Mouse (Mus musculus) CD4-positive helper T cell, adult 2 months (primary cell): Measurements from ENCODE around the gene Egr2.

Source experiments
- DNase-seq: peaks from one replicate; pipeline ENCODE4 v3.0.0-alpha.2; 2012; ENCODE audit warnings: low read depth, missing footprints, low spot score

Gene Egr2

GRCm38 (mm10) chr10:67535256-67535655, at the start of gene Egr2:
Gene Egr2 (plus strand): TSS chr10:67535475.
- peak; percentile 75 for DNase-seq

GRCm38 (mm10) chr10:67487496-67487895, 47.8 kb upstream of the Egr2 start:
- peak; percentile 56 for DNase-seq

GRCm38 (mm10) chr10:67489836-67490235, 45.4 kb upstream of the Egr2 start:
- DNase-seq = no peak

- DNase-seq = no peak
Measured at GRCm38 (mm10) chr10:67490632-67491031, 44.6 kb upstream of the Egr2 start.

GRCm38 (mm10) chr10:67492161-67492571, 43.1 kb upstream of the Egr2 start:
- no peak for DNase-seq

- DNase-seq = peak; percentile 36
Measured at GRCm38 (mm10) chr10:67493556-67493955, 41.7 kb upstream of the Egr2 start.

GRCm38 (mm10) chr10:67497144-67497892, 38.0 kb upstream of the Egr2 start:
- peak; percentile 79 for DNase-seq

- DNase-seq = peak; percentile 64
Measured at GRCm38 (mm10) chr10:67497951-67498350, 37.3 kb upstream of the Egr2 start.

- peak; percentile 74 for DNase-seq
Measured at GRCm38 (mm10) chr10:67503320-67503995, 31.8 kb upstream of the Egr2 start.

GRCm38 (mm10) chr10:67504046-67504445, 31.2 kb upstream of the Egr2 start:
- no peak for DNase-seq

GRCm38 (mm10) chr10:67505248-67505647, 30.0 kb upstream of the Egr2 start:
- DNase-seq = peak; percentile 18

GRCm38 (mm10) chr10:67512211-67512610, 23.1 kb upstream of the Egr2 start:
- peak; percentile 53 for DNase-seq

- DNase-seq = no peak
Measured at GRCm38 (mm10) chr10:67512871-67513270, 22.4 kb upstream of the Egr2 start.

- DNase-seq = no peak
Measured at GRCm38 (mm10) chr10:67518733-67519132, 16.5 kb upstream of the Egr2 start.

GRCm38 (mm10) chr10:67524130-67524529, 11.1 kb upstream of the Egr2 start:
- DNase-seq = no peak

- DNase-seq = no peak
Measured at GRCm38 (mm10) chr10:67524694-67525093, 10.6 kb upstream of the Egr2 start.

- DNase-seq = no peak
Measured at GRCm38 (mm10) chr10:67526435-67526834, 8.8 kb upstream of the Egr2 start.

GRCm38 (mm10) chr10:67529769-67530168, 5.5 kb upstream of the Egr2 start:
- no peak for DNase-seq

- peak; percentile 81 for DNase-seq
Measured at GRCm38 (mm10) chr10:67535972-67536371, 697 bp downstream of the Egr2 start.

GRCm38 (mm10) chr10:67536621-67537141, 1.4 kb downstream of the Egr2 start:
- DNase-seq = peak; percentile 82

- peak; percentile 98 for DNase-seq
Measured at GRCm38 (mm10) chr10:67537151-67537994, 2.1 kb downstream of the Egr2 start.

GRCm38 (mm10) chr10:67538106-67538505, 2.8 kb downstream of the Egr2 start:
- DNase-seq = peak; percentile 47
